Mouse (Mus musculus) ES-E14 (cell line): ENCODE measurements around the gene Ccdc148.

Source experiments
- CHD2 ChIP-seq: IDR thresholded peaks from 2 replicates; pipeline ENCODE4 v1.6.1; 2014; ENCODE audit warnings: mild to moderate bottlenecking, low read depth, low read length, inconsistent platforms
- HCFC1 ChIP-seq: IDR thresholded peaks from 2 replicates; pipeline ENCODE4 v1.6.1; 2012; ENCODE audit warnings: low read length, inconsistent platforms, borderline replicate concordance; ENCODE audit not compliant: insufficient read depth
- MAFK ChIP-seq: IDR thresholded peaks from 2 replicates; pipeline ENCODE4 v1.6.1; 2014; ENCODE audit warnings: mild to moderate bottlenecking, low read depth, low read length, inconsistent platforms; ENCODE audit not compliant: insufficient read depth
- ZC3H11A ChIP-seq: IDR thresholded peaks from 2 replicates; pipeline ENCODE4 v1.6.1; 2012; ENCODE audit warnings: low read depth, mild to moderate bottlenecking, inconsistent platforms, low read length, borderline replicate concordance
- ZNF384 ChIP-seq: IDR thresholded peaks from 2 replicates; pipeline ENCODE4 v1.6.1; 2012; ENCODE audit warnings: low read depth, low read length, inconsistent platforms

GRCm38 (mm10) chr2:59161441-59162284 is 1.2 kb upstream of the Ccdc148 start:
- TF ChIP-seq ZNF384 (peak; percentile 78), MAFK (no peak), HCFC1 (peak; percentile 49; the same call in 1 of the 2 replicates), ZC3H11A (no peak), CHD2 (no peak)
